Mouse (Mus musculus) midbrain, embryonic 13.5 days (tissue): ENCODE results near the gene Eif2a. TPM values are rescaled to one million over a fixed set of nuclear protein-coding genes. Genes with fewer than 3 reads are reported as not detected.

Experiments
- ATAC-seq: fragments of 200-750 bp; cut with Nextera tagmentation; 2 replicates; pipeline ENCODE4 v1.8.0; 2017; ENCODE audit warnings: mild to moderate bottlenecking, moderate TSS enrichment, moderate library complexity
- H3K27ac ChIP-seq: fragments of 300-500 bp; sonication (generic); 2 replicates; pipeline ENCODE4 v1.5.1; 2015; ENCODE audit warnings: inconsistent platforms, mild to moderate bottlenecking, moderate library complexity
- H3K27me3 ChIP-seq: fragments of 300-500 bp; sonication (generic); 2 replicates; pipeline ENCODE4 v1.6.1; 2015; ENCODE audit warnings: mild to moderate bottlenecking, inconsistent platforms
- H3K36me3 ChIP-seq: fragments of 300-500 bp; sonication (generic); 2 replicates; pipeline ENCODE4 v1.6.1; 2015; ENCODE audit warnings: mild to moderate bottlenecking, inconsistent platforms
- H3K4me1 ChIP-seq: fragments of 300-500 bp; sonication (generic); replicated peaks from 2 replicates; pipeline ENCODE4 v1.6.1; 2015; ENCODE audit warnings: inconsistent platforms
- H3K4me2 ChIP-seq: fragments of 300-500 bp; sonication (generic); replicated peaks from 2 replicates; pipeline ENCODE4 v1.6.1; 2015; ENCODE audit warnings: moderate library complexity, mild to moderate bottlenecking, inconsistent platforms
- H3K4me3 ChIP-seq: fragments of 300-500 bp; sonication (generic); replicated peaks from 2 replicates; pipeline ENCODE4 v1.5.1; 2015; ENCODE audit warnings: mild to moderate bottlenecking, inconsistent platforms
- H3K9ac ChIP-seq: fragments of 300-500 bp; sonication (generic); replicated peaks from 2 replicates; pipeline ENCODE4 v1.6.1; 2015; ENCODE audit warnings: mild to moderate bottlenecking, inconsistent platforms
- H3K9me3 ChIP-seq: fragments of 300-500 bp; sonication (generic); 2 replicates; pipeline ENCODE4 v1.6.1; 2016; ENCODE audit warnings: mild to moderate bottlenecking, inconsistent platforms
- WGBS: fragments of 180-500 bp; shearing (Covaris S2); methylation state at CpG from one replicate; pipeline ENCODE4 v1.1.7; 2015; 5-methylcytosine and 5-hydroxymethylcytosine counted together
- polyA plus RNA-seq: library from polyadenylated mRNA; unstranded; fragments of >200 nt; fragmentation: Nextera tagmentation; extraction: Ambion mirVana; gene quantifications from 2 replicates; pipeline ENCODE4 v1.2.1, GENCODE M21; 2015

Eif2a gene
- 43.3 and 48.3 TPM in 2 replicates for polyA plus RNA-seq

DNA sequence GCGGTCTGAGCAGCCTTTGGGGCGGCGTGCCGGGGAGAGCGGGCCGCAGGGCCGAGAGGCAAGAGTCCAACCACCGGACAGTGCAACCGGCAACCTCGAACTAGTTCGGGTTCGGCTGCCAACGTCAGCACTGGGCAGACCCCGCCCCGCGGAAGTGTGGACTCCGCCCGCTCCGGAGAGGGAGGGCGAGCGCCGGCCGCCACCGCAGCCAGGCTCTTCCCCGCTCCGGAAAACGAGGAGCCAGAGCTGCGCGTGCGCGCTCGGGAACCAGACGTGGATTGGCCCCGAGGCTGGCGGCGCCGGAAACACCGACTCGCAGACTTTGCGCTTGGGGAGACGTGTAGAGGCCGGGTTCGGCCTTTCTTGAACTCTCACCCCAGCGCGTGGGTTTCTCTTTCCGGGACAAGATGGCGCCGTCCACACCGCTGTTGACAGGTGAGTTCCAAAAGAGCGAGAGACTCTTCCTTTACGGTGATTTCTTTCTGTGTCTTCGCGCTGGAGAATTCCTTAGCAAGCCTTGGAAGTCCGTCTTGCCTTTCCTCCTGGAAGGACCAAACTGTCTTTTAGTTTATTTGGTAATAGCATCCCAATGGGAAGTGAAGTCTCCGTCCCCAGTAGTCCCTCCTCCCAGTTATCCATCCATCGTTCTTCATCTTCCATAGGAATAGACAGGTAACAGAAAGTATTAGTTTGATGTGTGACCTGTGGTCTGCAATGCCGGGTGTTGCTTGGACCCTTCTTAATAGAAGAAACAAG lies at the start of gene Eif2a, which contains the start of gene Serp1:
Gene Eif2a, plus strand, starts transcription at position 170 of the 756 bp plus-strand sequence.
Gene Serp1, minus strand, starts transcription at position 241 of the 756 bp plus-strand sequence.
- Histone ChIP-seq H3K4me2 (peak within 1 kb of the TSS; percentile 83), H3K9me3 (no peaks in the 10 kb centered on the region), H3K4me3 (peak within 1 kb of the TSS; percentile 96), H3K4me1 (peaks cover 26% of the 10 kb centered on the region), H3K36me3 (peaks cover 16% of the 10 kb centered on the region), H3K27me3 (no peaks in the 10 kb centered on the region), H3K9ac (peak within 1 kb of the TSS; percentile 95), H3K27ac (peak within 1 kb of the TSS; percentile 94)
- under 1% methylated on average over 57 of the region's 57 CpGs for WGBS
- peak; percentile 99 for ATAC-seq

- ATAC-seq = no peak
- H3K27me3 ChIP-seq = no peaks in the 10 kb centered on the region
- no peaks in the 10 kb centered on the region for H3K4me1 ChIP-seq
- no peaks in the 10 kb centered on the region for H3K36me3 ChIP-seq
- no peaks in the 10 kb centered on the region for H3K9me3 ChIP-seq
- WGBS = 89% methylated on average over 2 of the region's 2 CpGs
- no peak overlapping the region for H3K4me3 ChIP-seq
- H3K4me2 ChIP-seq = no peak overlapping the region
- no peak overlapping the region for H3K9ac ChIP-seq
- no peak overlapping the region for H3K27ac ChIP-seq
Measured at GRCm38 (mm10) chr3:58478755-58479455, 46.7 kb upstream of the Eif2a start.

DNA sequence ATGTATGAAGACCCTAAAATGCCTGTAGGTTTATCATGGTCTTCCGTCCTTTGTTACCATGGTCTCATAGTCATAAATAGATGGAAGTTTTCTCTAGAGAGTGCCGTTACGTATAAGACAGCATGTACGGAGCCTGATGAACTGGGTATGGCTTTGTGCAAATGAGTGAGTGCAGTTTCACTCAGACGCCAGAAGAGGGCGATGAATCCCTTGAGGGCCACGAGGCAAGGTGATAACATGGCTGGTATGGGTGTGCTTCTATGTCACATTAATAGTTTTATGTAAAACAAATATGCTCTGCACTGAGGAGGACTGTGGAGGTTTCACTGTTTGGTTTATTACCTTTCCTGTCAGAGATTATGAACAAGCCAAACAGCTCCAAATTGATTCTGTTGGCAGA lies 39.7 kb upstream of the Eif2a start:
- WGBS = 70% methylated on average over 7 of the region's 7 CpGs
- Histone ChIP-seq H3K27me3 (no peaks in the 10 kb centered on the region), H3K9me3 (no peaks in the 10 kb centered on the region), H3K4me1 (no peaks in the 10 kb centered on the region), H3K4me2 (no peak overlapping the region), H3K27ac (no peak overlapping the region), H3K9ac (no peak overlapping the region), H3K4me3 (no peak overlapping the region), H3K36me3 (no peaks in the 10 kb centered on the region)
- no peak for ATAC-seq

- Histone ChIP-seq H3K27ac (no peak overlapping the region), H3K4me3 (no peak overlapping the region), H3K9me3 (no peaks in the 10 kb centered on the region), H3K4me1 (no peaks in the 10 kb centered on the region), H3K4me2 (no peak overlapping the region), H3K36me3 (no peaks in the 10 kb centered on the region), H3K27me3 (no peaks in the 10 kb centered on the region), H3K9ac (no peak overlapping the region)
- ATAC-seq = no peak
- WGBS = 65% methylated on average over 3 of the region's 3 CpGs
Measured at GRCm38 (mm10) chr3:58487121-58487520, 38.5 kb upstream of the Eif2a start.

- H3K4me1 ChIP-seq = no peaks in the 10 kb centered on the region
- no peak overlapping the region for H3K4me2 ChIP-seq
- H3K27me3 ChIP-seq = no peaks in the 10 kb centered on the region
- H3K9me3 ChIP-seq = no peaks in the 10 kb centered on the region
- 76% methylated on average over 7 of the region's 8 CpGs for WGBS
- H3K4me3 ChIP-seq = no peak overlapping the region
- no peak overlapping the region for H3K9ac ChIP-seq
- no peak overlapping the region for H3K27ac ChIP-seq
- no peaks in the 10 kb centered on the region for H3K36me3 ChIP-seq
- no peak for ATAC-seq
Measured at GRCm38 (mm10) chr3:58487999-58488775, 37.4 kb upstream of the Eif2a start.

- WGBS = 78% methylated on average over 7 of the region's 7 CpGs
- H3K27me3 ChIP-seq = no peaks in the 10 kb centered on the region
Measured at GRCm38 (mm10) chr3:58490787-58491186, 34.8 kb upstream of the Eif2a start.

DNA sequence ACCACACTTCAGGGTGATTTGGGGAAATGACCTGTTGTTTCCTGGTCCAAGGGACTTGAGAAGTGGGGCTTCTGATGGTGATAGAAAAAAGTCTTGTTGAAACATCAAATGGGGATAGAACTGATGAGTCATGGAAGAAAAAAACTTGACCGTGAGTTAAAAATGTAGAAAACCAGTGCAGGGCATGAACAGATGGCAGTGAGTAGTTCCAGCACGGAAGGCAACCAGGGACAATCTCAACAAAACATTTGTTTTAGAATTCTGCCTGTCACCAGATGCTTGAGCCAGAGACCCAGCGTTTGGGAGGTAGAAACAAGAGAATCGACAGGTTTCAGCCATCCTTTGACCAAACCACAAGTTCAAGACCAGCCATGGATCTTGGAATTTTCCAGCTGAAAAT lies 32.0 kb upstream of the Eif2a start:
- Histone ChIP-seq H3K4me1 (no peaks in the 10 kb centered on the region), H3K9me3 (no peaks in the 10 kb centered on the region), H3K27ac (no peak overlapping the region), H3K4me3 (no peak overlapping the region), H3K36me3 (no peaks in the 10 kb centered on the region), H3K27me3 (no peaks in the 10 kb centered on the region), H3K4me2 (no peak overlapping the region), H3K9ac (no peak overlapping the region)
- WGBS = 89% methylated on average over 4 of the region's 4 CpGs
- ATAC-seq = no peak

More at GRCm38 (mm10) chr3:58490787-58491186, 34.8 kb upstream of the Eif2a start:
- no peak for ATAC-seq
- Histone ChIP-seq H3K36me3 (no peaks in the 10 kb centered on the region), H3K4me2 (no peak overlapping the region), H3K4me1 (no peaks in the 10 kb centered on the region), H3K27ac (no peak overlapping the region), H3K4me3 (no peak overlapping the region), H3K9ac (no peak overlapping the region), H3K9me3 (no peaks in the 10 kb centered on the region)

- Histone ChIP-seq H3K9me3 (no peaks in the 10 kb centered on the region), H3K4me2 (no peak overlapping the region), H3K4me1 (no peaks in the 10 kb centered on the region), H3K4me3 (no peak overlapping the region), H3K27ac (no peak overlapping the region), H3K27me3 (no peaks in the 10 kb centered on the region), H3K36me3 (no peaks in the 10 kb centered on the region), H3K9ac (no peak overlapping the region)
- ATAC-seq = no peak
- WGBS = 73% methylated on average over 2 of the region's 2 CpGs
Measured at GRCm38 (mm10) chr3:58501961-58502360, 23.7 kb upstream of the Eif2a start.

DNA sequence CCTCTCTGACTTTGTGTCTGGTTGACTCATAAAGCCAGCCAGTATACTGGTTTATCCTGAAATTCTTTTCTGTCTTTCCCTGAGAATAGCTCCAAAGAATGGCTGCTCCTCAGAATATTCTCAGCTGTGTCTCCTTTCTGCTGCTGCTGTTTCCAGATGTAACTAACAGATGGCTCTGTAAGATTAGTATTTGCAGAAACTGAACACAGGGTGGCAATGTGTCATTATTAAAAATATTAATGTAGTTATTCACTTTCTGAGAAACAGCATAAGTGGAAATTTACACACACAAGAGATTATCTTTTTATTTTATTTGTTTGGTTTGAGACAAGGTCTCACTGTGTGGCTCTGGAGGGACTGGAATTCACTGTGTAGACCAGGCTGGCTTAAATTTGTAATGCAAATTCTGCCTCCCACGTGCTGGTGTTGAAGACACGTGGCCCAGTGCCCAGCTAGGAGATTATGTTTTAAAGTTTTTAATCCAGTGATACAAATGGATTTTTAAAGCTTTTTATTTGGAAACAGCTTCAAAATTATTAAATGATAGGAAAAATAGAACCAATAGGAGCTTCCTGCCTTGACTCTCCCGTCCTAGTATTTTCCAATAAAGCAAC lies 21.8 kb upstream of the Eif2a start:
- no peaks in the 10 kb centered on the region for H3K9me3 ChIP-seq
- no peak for ATAC-seq
- H3K9ac ChIP-seq = no peak overlapping the region
- H3K4me3 ChIP-seq = no peak overlapping the region
- no peak overlapping the region for H3K27ac ChIP-seq
- WGBS = 42% methylated on average over 3 of the region's 3 CpGs
- H3K4me1 ChIP-seq = no peaks in the 10 kb centered on the region
- no peak overlapping the region for H3K4me2 ChIP-seq
- no peaks in the 10 kb centered on the region for H3K27me3 ChIP-seq
- H3K36me3 ChIP-seq = no peaks in the 10 kb centered on the region

DNA sequence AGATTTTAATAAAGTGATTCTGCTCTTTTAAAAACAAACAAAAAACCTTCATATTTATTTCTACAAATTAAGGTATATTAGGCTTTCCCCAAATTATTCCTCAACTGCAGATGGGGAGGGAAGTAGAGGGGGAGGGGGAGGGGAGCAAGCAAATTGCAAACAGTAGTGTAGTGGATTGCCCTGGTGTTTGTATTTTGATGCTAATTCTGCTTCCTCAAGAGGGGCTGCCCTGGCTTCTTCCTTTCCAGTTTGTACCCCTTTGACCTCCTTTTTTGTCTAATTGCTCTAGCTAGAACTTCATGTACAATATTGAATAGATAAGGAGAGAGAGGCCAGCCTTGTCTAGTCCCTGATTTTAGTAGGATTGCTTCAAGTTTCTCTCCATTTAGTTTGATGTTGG lies 20.9 kb upstream of the Eif2a start:
- no peaks in the 10 kb centered on the region for H3K27me3 ChIP-seq
- no peak overlapping the region for H3K4me3 ChIP-seq
- no peaks in the 10 kb centered on the region for H3K36me3 ChIP-seq
- no peaks in the 10 kb centered on the region for H3K4me1 ChIP-seq
- no peak overlapping the region for H3K27ac ChIP-seq
- no peak overlapping the region for H3K4me2 ChIP-seq
- H3K9me3 ChIP-seq = no peaks in the 10 kb centered on the region
- no peak overlapping the region for H3K9ac ChIP-seq
- no peak for ATAC-seq

- Histone ChIP-seq H3K36me3 (no peaks in the 10 kb centered on the region), H3K4me1 (no peaks in the 10 kb centered on the region), H3K4me2 (no peak overlapping the region), H3K9ac (no peak overlapping the region), H3K27ac (no peak overlapping the region), H3K9me3 (no peaks in the 10 kb centered on the region), H3K4me3 (no peak overlapping the region), H3K27me3 (no peaks in the 10 kb centered on the region)
- no peak for ATAC-seq
- 93% methylated on average over 7 of the region's 7 CpGs for WGBS
Measured at GRCm38 (mm10) chr3:58508020-58508750, 17.4 kb upstream of the Eif2a start.
